Mouse (Mus musculus) neural tube, embryonic 14.5 days (tissue): ENCODE measurements at regions not wholly inside any gene's neighbourhood (a gene's known extent, or its start where the extent isn't known, plus 50 kb on each side); places are given as distances from the start of the nearest gene placed in this dataset.
A peak's percentile ranks its signal among the peaks of the same experiment; 100 is the strongest.

Experiments used
- ATAC-seq: fragments of 200-750 bp; cut with Nextera tagmentation; 2 replicates; pipeline ENCODE4 v1.8.0; 2017; ENCODE audit warnings: low read depth, mild to moderate bottlenecking, moderate TSS enrichment, moderate library complexity
- H3K27ac ChIP-seq: fragments of 300-500 bp; sonication (generic); 2 replicates; pipeline ENCODE4 v1.5.1; 2014; ENCODE audit warnings: low read depth, mild to moderate bottlenecking, control low read depth, low read length, moderate library complexity, mixed read lengths
- H3K27me3 ChIP-seq: fragments of 300-500 bp; sonication (generic); 2 replicates; pipeline ENCODE4 v1.6.1; 2014; ENCODE audit warnings: low read length; ENCODE audit not compliant: control insufficient read depth, insufficient read depth
- H3K36me3 ChIP-seq: fragments of 300-500 bp; sonication (generic); 2 replicates; pipeline ENCODE4 v1.6.1; 2014; ENCODE audit warnings: low read length, mixed read lengths; ENCODE audit not compliant: control insufficient read depth, insufficient read depth
- H3K4me1 ChIP-seq: fragments of 300-500 bp; sonication (generic); 2 replicates; pipeline ENCODE4 v1.6.1; 2014; ENCODE audit warnings: low read length; ENCODE audit not compliant: control insufficient read depth, insufficient read depth
- H3K4me2 ChIP-seq: fragments of 300-500 bp; sonication (generic); 2 replicates; pipeline ENCODE4 v1.6.1; 2014; ENCODE audit warnings: mild to moderate bottlenecking, low read depth, low read length, control low read depth
- H3K4me3 ChIP-seq: fragments of 300-500 bp; sonication (generic); 2 replicates; pipeline ENCODE4 v1.5.1; 2014; ENCODE audit warnings: low read depth, low read length, control low read depth, mixed read lengths
- H3K9ac ChIP-seq: fragments of 300-500 bp; sonication (generic); replicated peaks from 2 replicates; pipeline ENCODE4 v1.6.1; 2014; ENCODE audit warnings: low read depth, mild to moderate bottlenecking, control low read depth, low read length, mixed read lengths
- H3K9me3 ChIP-seq: fragments of 300-500 bp; sonication (generic); 2 replicates; pipeline ENCODE4 v1.6.1; 2016; ENCODE audit warnings: low read length; ENCODE audit not compliant: control insufficient read depth
- WGBS: fragments of 180-500 bp; shearing (Covaris S2); extraction: QIAGEN DNeasy Blood & Tissue Kit; methylation state at CpG from one replicate; pipeline ENCODE4 v1.1.7; 2014; 5-methylcytosine and 5-hydroxymethylcytosine counted together

DNA sequence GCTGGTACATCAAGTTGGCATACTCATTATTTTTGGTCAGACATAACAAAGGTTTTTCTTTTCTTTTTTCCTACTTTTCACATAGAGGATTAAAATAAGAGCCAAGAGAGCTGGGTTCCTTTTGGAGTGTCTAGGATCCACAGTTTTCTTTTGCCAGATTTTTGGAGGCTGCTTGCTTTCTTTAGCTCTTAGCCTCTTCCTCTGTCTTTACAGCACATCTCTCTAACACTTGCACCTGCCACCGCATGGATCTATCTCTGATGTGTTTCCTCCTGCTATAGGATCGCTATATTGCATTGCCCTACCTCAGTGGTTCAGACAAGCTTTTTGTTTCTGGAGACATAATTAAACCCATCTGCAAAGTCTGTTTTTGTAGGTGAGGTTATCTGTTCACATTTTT, 339.9 kb downstream of the Rpl10l start:
- WGBS, result 100% methylated on average over 2 of the region's 2 CpGs

DNA sequence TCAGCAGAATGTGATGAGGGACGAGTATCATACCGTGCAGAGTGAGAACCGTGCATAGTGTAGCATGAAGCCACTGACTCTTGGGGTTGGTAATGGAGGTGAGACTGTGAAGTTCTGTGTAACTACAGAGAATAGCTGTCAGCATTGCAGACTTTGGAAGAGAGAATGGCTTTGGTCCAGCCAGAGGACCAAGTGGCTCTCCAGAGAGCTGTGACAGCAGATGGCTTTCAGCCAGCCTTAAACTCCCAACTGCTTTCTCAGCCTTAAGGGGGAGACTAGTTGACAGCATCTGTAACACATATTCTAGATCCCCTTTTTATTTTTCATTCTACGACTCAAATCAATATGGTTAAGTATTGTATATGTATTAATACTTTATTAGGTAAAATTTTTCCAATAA, 342.0 kb downstream of the Rpl10l start:
- no peak for ATAC-seq
- no peaks in the 10 kb centered on the region for H3K4me1 ChIP-seq
- H3K9me3 ChIP-seq, result no peaks in the 10 kb centered on the region
- no peaks in the 10 kb centered on the region for H3K27me3 ChIP-seq
- H3K4me2 ChIP-seq, result no peak overlapping the region
- H3K27ac ChIP-seq, result no peak overlapping the region
- WGBS, result 90% methylated on average over 4 of the region's 4 CpGs
- no peaks in the 10 kb centered on the region for H3K36me3 ChIP-seq
- H3K9ac ChIP-seq, result no peak overlapping the region
- no peak overlapping the region for H3K4me3 ChIP-seq

More for the DNA sequence above, 339.9 kb downstream of the Rpl10l start:
- no peak overlapping the region for H3K9ac ChIP-seq
- no peak overlapping the region for H3K4me2 ChIP-seq
- H3K27ac ChIP-seq, result no peak overlapping the region
- no peaks in the 10 kb centered on the region for H3K36me3 ChIP-seq
- no peaks in the 10 kb centered on the region for H3K27me3 ChIP-seq
- ATAC-seq, result no peak
- no peaks in the 10 kb centered on the region for H3K9me3 ChIP-seq
- H3K4me1 ChIP-seq, result no peaks in the 10 kb centered on the region
- no peak overlapping the region for H3K4me3 ChIP-seq

DNA sequence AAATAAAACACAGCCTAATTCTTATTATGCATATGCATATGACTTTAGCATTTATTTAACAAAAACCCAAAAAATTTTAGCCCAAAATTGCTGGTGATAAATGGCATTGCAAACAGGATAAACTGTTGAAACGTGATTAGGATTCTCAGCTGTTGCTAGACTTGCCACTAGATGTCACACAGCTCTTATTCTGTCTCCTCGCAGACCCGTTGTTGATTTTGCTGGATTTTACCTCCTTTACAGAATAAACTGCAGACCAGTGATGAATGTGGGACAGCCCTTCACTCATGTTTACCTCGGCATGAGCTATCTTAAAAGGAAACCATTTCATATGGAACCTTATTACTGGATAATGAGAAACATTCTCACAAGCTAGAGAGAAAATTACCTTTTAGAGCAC, 352.4 kb downstream of the Rpl10l start:
- ATAC-seq, result no peak; the same call in 1 of the 2 replicates
- no peaks in the 10 kb centered on the region for H3K27me3 ChIP-seq
- no peak overlapping the region for H3K4me2 ChIP-seq
- H3K9me3 ChIP-seq, result no peaks in the 10 kb centered on the region
- H3K27ac ChIP-seq, result no peak overlapping the region
- H3K4me3 ChIP-seq, result no peak overlapping the region
- no peaks in the 10 kb centered on the region for H3K4me1 ChIP-seq
- H3K36me3 ChIP-seq, result no peaks in the 10 kb centered on the region
- WGBS, result 25% methylated on average over 4 of the region's 4 CpGs
- H3K9ac ChIP-seq, result no peak overlapping the region

DNA sequence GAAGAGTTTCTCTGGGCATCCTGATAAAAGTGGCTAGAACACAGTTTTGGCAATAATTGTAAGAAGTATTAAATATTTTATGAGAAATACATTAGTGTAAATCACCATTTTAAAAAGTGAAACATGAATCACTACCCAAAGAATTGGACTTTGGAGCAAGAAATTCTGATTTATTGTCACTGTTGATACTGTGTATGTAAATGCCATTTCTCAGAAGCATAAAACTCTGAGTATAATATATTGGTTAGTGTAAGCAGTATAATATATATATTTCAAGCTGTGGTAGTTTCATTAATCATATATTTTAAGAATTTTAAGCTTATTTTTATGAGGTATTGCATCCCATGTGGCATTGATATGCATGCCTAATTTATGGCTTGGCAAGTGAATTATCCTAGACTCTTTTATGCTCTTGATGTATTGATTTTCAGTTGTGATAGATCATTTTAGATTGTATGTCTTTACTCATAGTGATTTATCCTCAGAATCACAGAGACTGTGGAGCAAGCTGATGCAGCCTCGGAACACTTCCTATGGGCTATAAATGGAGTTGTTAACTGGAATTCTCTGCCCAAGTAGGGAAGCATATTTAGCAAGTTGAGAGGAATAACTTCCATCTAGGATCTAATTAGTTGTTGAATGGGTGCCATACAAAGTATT, 354.4 kb downstream of the Rpl10l start:
- no peak overlapping the region for H3K4me2 ChIP-seq
- H3K4me3 ChIP-seq, result no peak overlapping the region
- H3K9ac ChIP-seq, result no peak overlapping the region
- 54% methylated on average over 1 of the region's 1 CpGs for WGBS
- no peaks in the 10 kb centered on the region for H3K4me1 ChIP-seq
- no peaks in the 10 kb centered on the region for H3K36me3 ChIP-seq
- no peak overlapping the region for H3K27ac ChIP-seq
- no peaks in the 10 kb centered on the region for H3K27me3 ChIP-seq
- ATAC-seq, result peak; percentile 56
- no peaks in the 10 kb centered on the region for H3K9me3 ChIP-seq
